In the genomic region with DNA sequence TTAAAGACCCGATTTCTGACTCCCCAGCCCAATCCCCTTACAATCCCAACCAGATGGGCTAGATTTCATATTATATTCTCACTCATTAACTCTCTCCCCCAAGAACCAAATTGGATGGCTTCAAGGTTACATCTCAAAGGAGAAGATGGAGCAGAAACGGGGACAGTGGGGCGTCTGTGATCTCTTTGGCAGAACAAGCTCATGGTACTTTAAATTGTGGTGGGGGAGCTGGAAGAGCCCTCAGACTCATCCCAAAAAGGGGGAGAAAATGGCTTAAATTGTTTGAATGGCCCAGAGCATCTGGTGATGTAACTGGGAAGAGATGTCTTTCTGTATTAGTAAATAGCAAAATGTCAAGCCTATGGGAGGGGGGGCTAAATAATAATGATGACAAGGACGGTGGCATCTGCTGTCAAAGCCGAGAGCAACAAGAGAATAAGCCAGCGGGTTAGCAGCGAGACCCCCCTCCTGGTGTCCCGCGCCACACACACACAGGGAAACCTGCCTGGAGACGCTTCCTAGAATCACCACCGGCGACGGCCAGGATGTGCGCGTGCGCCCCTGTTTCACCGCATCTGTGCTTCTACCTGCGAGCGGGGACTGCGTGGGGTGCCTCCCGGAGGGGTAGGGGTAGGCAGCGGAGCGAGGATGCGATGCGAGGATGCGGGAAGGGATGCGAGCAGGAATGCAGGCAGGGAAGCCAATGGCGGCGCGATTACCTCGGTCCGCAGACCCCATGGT, we compare ENCODE assay signal across 9 mouse cellular contexts. TPM values are rescaled to one million over a fixed set of nuclear protein-coding genes. Genes with fewer than 3 reads are reported as not detected.
DNase-seq lines count a peak whose midpoint lies in the region; ATAC-seq and TF ChIP-seq lines count a peak whose summit lies in the region.
"Had no signal": no experiment of that assay in that cellular context is flagged by ENCODE, and none has a peak within 500 bp of the region (broad histone marks: within the 10 kb centered on the region; RNA-seq: fewer than 3 reads in every experiment).

No protein-coding gene starts in this region.

- no peak for TF ChIP-seq POLR2A in brain, embryonic 14.5 days (IDR thresholded peaks at IDR 0.05; ENCODE audit: borderline replicate concordance, extremely low read depth, insufficient read depth, insufficient read length, poor library complexity, severe bottlenecking)

- H3K36me3 ChIP-seq in heart, embryonic 12.5 days: no peaks in the 10 kb centered on the region
- no peaks in the 10 kb centered on the region for H3K36me3 ChIP-seq in forebrain, embryonic 12.5 days (replicated peaks)
- no peaks in the 10 kb centered on the region for H3K36me3 ChIP-seq in intestine, postnatal 0 days (ENCODE audit: control insufficient read depth, insufficient read depth)
- no peaks in the 10 kb centered on the region for H3K36me3 ChIP-seq in midbrain, embryonic 11.5 days (ENCODE audit: control insufficient read depth, insufficient read depth, low read length)
- no peaks in the 10 kb centered on the region for H3K36me3 ChIP-seq in stomach, embryonic 16.5 days (ENCODE audit: control insufficient read depth, insufficient read depth, low read length)

- H3K4me1 ChIP-seq in heart, embryonic 12.5 days (replicated peaks): peaks cover 50% of the 10 kb centered on the region
- H3K4me1 ChIP-seq in forebrain, embryonic 12.5 days: peaks cover 29% of the 10 kb centered on the region
- no peaks in the 10 kb centered on the region for H3K4me1 ChIP-seq in intestine, postnatal 0 days (replicated peaks; ENCODE audit: control insufficient read depth, insufficient read depth, low read length)
- H3K4me1 ChIP-seq in midbrain, embryonic 11.5 days (ENCODE audit: control insufficient read depth, insufficient read depth, low read length): peaks cover 14% of the 10 kb centered on the region
- H3K4me1 ChIP-seq in stomach, embryonic 16.5 days (ENCODE audit: control insufficient read depth, insufficient read depth, low read length): peaks cover 27% of the 10 kb centered on the region

- WGBS in heart, embryonic 12.5 days: 3% methylated on average over 32 of the region's 32 CpGs
- 1% methylated on average over 32 of the region's 32 CpGs for WGBS in forebrain, embryonic 12.5 days
- WGBS in intestine, postnatal 0 days: 2% methylated on average over 32 of the region's 32 CpGs
- WGBS in midbrain, embryonic 11.5 days: 1% methylated on average over 32 of the region's 32 CpGs
- WGBS in stomach, embryonic 16.5 days: 4% methylated on average over 32 of the region's 32 CpGs

- H3K27me3 ChIP-seq in heart, embryonic 12.5 days (replicated peaks): peaks cover 54% of the 10 kb centered on the region
- peaks cover 66% of the 10 kb centered on the region for H3K27me3 ChIP-seq in forebrain, embryonic 12.5 days
- peaks cover 27% of the 10 kb centered on the region; the same call in 1 of the 2 replicates for H3K27me3 ChIP-seq in intestine, postnatal 0 days (replicated peaks; ENCODE audit: control insufficient read depth, insufficient read depth, low read length)
- peaks cover 34% of the 10 kb centered on the region for H3K27me3 ChIP-seq in midbrain, embryonic 11.5 days (ENCODE audit: control insufficient read depth, insufficient read depth, low read length)
- peaks cover 23% of the 10 kb centered on the region for H3K27me3 ChIP-seq in stomach, embryonic 16.5 days (ENCODE audit: control insufficient read depth, insufficient read depth, low read length)
- H3K27me3 ChIP-seq: CH12.LX had no signal

- H3K9me3 ChIP-seq in heart, embryonic 12.5 days (replicated peaks): no peaks in the 10 kb centered on the region
- no peaks in the 10 kb centered on the region for H3K9me3 ChIP-seq in forebrain, embryonic 12.5 days
- no peaks in the 10 kb centered on the region for H3K9me3 ChIP-seq in intestine, postnatal 0 days (ENCODE audit: control insufficient read depth)
- no peaks in the 10 kb centered on the region for H3K9me3 ChIP-seq in midbrain, embryonic 11.5 days (ENCODE audit: control insufficient read depth, low read length)
- H3K9me3 ChIP-seq in stomach, embryonic 16.5 days (replicated peaks; ENCODE audit: control insufficient read depth, low read length): no peaks in the 10 kb centered on the region

- H3K4me2 ChIP-seq in heart, embryonic 12.5 days: peak overlapping the region; percentile 91
- peak overlapping the region; percentile 89 for H3K4me2 ChIP-seq in forebrain, embryonic 12.5 days
- peak overlapping the region; percentile 66 for H3K4me2 ChIP-seq in intestine, postnatal 0 days (replicated peaks; ENCODE audit: low read depth)
- peak overlapping the region; percentile 91 for H3K4me2 ChIP-seq in midbrain, embryonic 11.5 days
- peak overlapping the region; percentile 85 for H3K4me2 ChIP-seq in stomach, embryonic 16.5 days (ENCODE audit: low read depth, low read length)

- H3K27ac ChIP-seq in heart, embryonic 12.5 days (ENCODE audit: poor library complexity, severe bottlenecking): no peak overlapping the region
- H3K27ac ChIP-seq in forebrain, embryonic 12.5 days: 0 out of 2 replicates have a peak overlapping the region, but pooled peaks have one; percentile 15
- peak overlapping the region; percentile 28; the same call in 1 of the 2 replicates for H3K27ac ChIP-seq in intestine, postnatal 0 days (ENCODE audit: low read depth, low read length)
- H3K27ac ChIP-seq in midbrain, embryonic 11.5 days (ENCODE audit: low read depth, low read length): no peak overlapping the region
- H3K27ac ChIP-seq in stomach, embryonic 16.5 days (ENCODE audit: low read length): no peak overlapping the region

- DNase-seq in heart, adult 8-10 months (ENCODE audit: low spot score): no peak
- DNase-seq in brain, embryonic 14.5 days (ENCODE audit: low read depth): peak; percentile 78
- peak; percentile 95 for DNase-seq in midbrain, embryonic 11.5 days (ENCODE audit: low spot score, missing footprints)

- no peak for TF ChIP-seq CTCF in brain, embryonic 14.5 days (IDR thresholded peaks at IDR 0.05; ENCODE audit: borderline replicate concordance, extremely low read depth, insufficient read depth, insufficient read length)
- no peak for TF ChIP-seq CTCF in intestine, postnatal 0 days (IDR thresholded peaks at IDR 0.05; ENCODE audit: low read depth)

- peak overlapping the region; percentile 54 for H3K4me3 ChIP-seq in heart, embryonic 12.5 days
- H3K4me3 ChIP-seq in forebrain, embryonic 12.5 days (replicated peaks): peak overlapping the region; percentile 52
- peak overlapping the region; percentile 44 for H3K4me3 ChIP-seq in intestine, postnatal 0 days (ENCODE audit: low read depth, low read length)
- H3K4me3 ChIP-seq in midbrain, embryonic 11.5 days (ENCODE audit: low read depth, low read length): peak overlapping the region; percentile 51
- peak overlapping the region; percentile 50 for H3K4me3 ChIP-seq in stomach, embryonic 16.5 days (replicated peaks; ENCODE audit: low read length)

- ATAC-seq in heart, embryonic 12.5 days (ENCODE audit: insufficient number of reproducible peaks, low FRiP score): no peak
- peak; percentile 50; the same call in 1 of the 2 replicates for ATAC-seq in forebrain, embryonic 12.5 days (ENCODE audit: low FRiP score)
- peak; percentile 4; the same call in 1 of the 2 replicates for ATAC-seq in intestine, postnatal 0 days
- peak; percentile 33 for ATAC-seq in midbrain, embryonic 11.5 days (ENCODE audit: low FRiP score)
- no peak for ATAC-seq in stomach, embryonic 16.5 days (ENCODE audit: insufficient read depth, low FRiP score)
- ATAC-seq in erythroid progenitor cell, adult 5-6 weeks (replicated peaks; ENCODE audit: low FRiP score, poor library complexity, severe bottlenecking): no peak

- H3K9ac ChIP-seq in heart, embryonic 12.5 days: peak overlapping the region; percentile 60
- peak overlapping the region; percentile 66 for H3K9ac ChIP-seq in forebrain, embryonic 12.5 days
- peak overlapping the region; percentile 31; the same call in 1 of the 2 replicates for H3K9ac ChIP-seq in intestine, postnatal 0 days (ENCODE audit: low read depth, low read length)
- peak overlapping the region; percentile 63 for H3K9ac ChIP-seq in midbrain, embryonic 11.5 days (ENCODE audit: low read length)
- H3K9ac ChIP-seq in stomach, embryonic 16.5 days (ENCODE audit: low read length): peak overlapping the region; percentile 70

RNA-seq across cellular contexts. Expression of a gene that starts 0.5 kb away (rescaled TPM):
- 9.9 and 12.5 TPM in 2 replicates for polyA plus RNA-seq in heart, embryonic 12.5 days (2016; fragmentation: Nextera tagmentation; extraction: Ambion mirVana)
- total RNA-seq in heart, adult 8-10 months (2022): 10 to 100 TPM in 3 of 4 experiments, 1 to 10 TPM in 1; 9.8 to 19.2 (median 16.3) TPM
- 2.7 and 4.2 TPM in 2 replicates for polyA plus RNA-seq in brain, embryonic 14.5 days (2012; rRNA removed)
- 0.78 and 1.2 TPM in 2 replicates for polyA plus RNA-seq in forebrain, embryonic 12.5 days (2016; fragmentation: Nextera tagmentation; extraction: Ambion mirVana)
- polyA plus RNA-seq in intestine, postnatal 0 days (2015; fragmentation: Nextera tagmentation; extraction: Ambion mirVana): 1.5 and 1.9 TPM in 2 replicates
- polyA plus RNA-seq in midbrain, embryonic 11.5 days (2014; fragmentation: Nextera tagmentation; extraction: Ambion mirVana): 0.66 and 0.72 TPM in 2 replicates
- polyA plus RNA-seq in stomach, embryonic 16.5 days (2015; fragmentation: Nextera tagmentation; extraction: Ambion mirVana): 3.1 and 3.3 TPM in 2 replicates
- total RNA-seq in erythroid progenitor cell, adult 5-6 weeks (2015; ENCODE audit: low replicate concordance): 2.5 and 3.8 TPM in 2 replicates
- 0.13 and 0.61 TPM in 2 replicates for total RNA-seq in erythroid progenitor cell, adult 5-6 weeks (2017; ENCODE audit: low replicate concordance)

Comparison
In these comparisons a context has a peak if more than half of its experiments do, and no peak if none do; other contexts are left out.
1. ATAC-seq: peak in forebrain, embryonic 12.5 days (single experiment), intestine, postnatal 0 days (single experiment) and midbrain, embryonic 11.5 days (single experiment); none in heart, embryonic 12.5 days (single experiment), stomach, embryonic 16.5 days (single experiment) and erythroid progenitor cell, adult 5-6 weeks (single experiment).
2. H3K27ac ChIP-seq: peak in forebrain, embryonic 12.5 days (single experiment) and intestine, postnatal 0 days (single experiment); none in heart, embryonic 12.5 days (single experiment), midbrain, embryonic 11.5 days (single experiment) and stomach, embryonic 16.5 days (single experiment).
3. Peak in every context shown above with its lines, with median percentiles within 50 percentile points of each other: H3K4me2 ChIP-seq, H3K4me3 ChIP-seq and H3K9ac ChIP-seq.